Mouse (Mus musculus): ENCODE data around the gene Hoxc10. TPM values are rescaled to one million over a fixed set of nuclear protein-coding genes. Genes with fewer than 3 reads are reported as not detected.

Hoxc10 gene
- polyA plus RNA-seq, 1 experiment from 2014 or later, result not detected

DNA sequence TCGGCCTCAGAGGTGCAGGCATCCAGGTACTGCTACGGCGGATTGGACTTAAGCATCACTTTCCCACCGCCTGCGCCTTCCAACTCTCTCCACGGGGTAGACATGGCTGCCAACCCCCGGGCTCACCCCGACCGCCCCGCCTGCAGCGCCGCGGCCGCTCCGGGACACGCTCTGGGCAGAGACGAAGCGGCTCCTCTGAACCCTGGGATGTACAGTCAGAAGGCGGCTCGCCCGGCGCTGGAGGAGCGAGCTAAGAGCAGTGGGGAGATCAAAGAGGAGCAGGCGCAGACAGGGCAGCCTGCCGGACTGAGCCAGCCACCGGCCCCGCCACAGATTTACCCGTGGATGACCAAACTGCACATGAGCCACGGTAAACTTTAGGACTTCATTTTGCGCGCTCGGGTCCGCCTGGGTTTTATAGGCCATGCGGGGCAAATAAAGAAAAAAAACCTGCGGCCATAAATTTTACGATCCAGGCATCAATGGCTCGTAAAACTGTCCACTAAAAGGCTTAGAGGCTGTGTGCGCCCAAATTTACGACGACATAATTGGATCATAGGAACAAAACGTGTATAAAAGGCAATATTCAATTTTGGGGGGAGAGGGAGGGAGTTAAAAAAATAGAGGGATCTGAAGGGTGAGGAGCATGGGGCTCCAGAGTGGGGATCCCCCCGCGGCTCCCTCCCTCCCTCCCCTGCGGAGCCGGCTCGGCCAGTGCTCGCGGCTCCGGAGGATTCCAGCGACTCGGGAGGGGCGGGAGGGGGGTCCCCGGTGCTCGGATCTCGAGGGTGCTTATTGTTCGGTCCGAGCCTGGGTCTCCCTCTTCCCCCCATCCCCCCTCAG is 47.8 kb downstream of the Hoxc10 start:
- Histone ChIP-seq H3K4me1 (peaks cover 13% of the 10 kb centered on the region), H3K27ac (replicated peaks) (no peak overlapping the region), H3K36me3 (no peaks in the 10 kb centered on the region), H3K27me3 (ENCODE audit: low read depth, poor library complexity, severe bottlenecking) (peaks cover 100% of the 10 kb centered on the region), H3K9me3 (replicated peaks) (no peaks in the 10 kb centered on the region), H3K4me3 (peak overlapping the region; percentile 20; the same call in 1 of the 2 replicates)
- peak; percentile 66 for DNase-seq (ENCODE audit: low spot score)
- under 1% methylated on average over 49 of the region's 57 CpGs for WGBS

DNA sequence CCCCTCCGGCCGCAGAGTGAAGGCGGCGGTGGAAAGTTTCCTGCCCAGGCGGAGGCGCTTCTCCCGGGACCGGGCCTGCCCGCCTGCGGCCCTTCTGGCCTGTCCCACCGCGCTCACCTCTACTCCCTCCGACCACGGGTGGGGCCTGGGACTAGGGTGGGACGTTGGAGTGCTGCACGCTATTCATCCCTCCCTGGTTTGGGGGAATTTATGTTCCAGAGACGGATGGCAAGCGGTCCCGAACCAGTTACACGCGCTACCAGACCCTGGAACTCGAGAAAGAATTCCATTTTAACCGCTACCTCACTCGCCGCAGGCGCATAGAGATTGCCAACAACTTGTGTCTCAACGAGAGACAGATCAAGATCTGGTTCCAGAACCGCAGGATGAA is 48.4 kb downstream of the Hoxc10 start:
- H3K27me3 ChIP-seq (ENCODE audit: low read depth, poor library complexity, severe bottlenecking), result peaks cover 100% of the 10 kb centered on the region
- H3K9me3 ChIP-seq (replicated peaks), result no peaks in the 10 kb centered on the region
- peak; percentile 56 for DNase-seq (ENCODE audit: low spot score)
- under 1% methylated on average over 27 of the region's 28 CpGs for WGBS
- peaks cover 13% of the 10 kb centered on the region for H3K4me1 ChIP-seq
- no peaks in the 10 kb centered on the region for H3K36me3 ChIP-seq
- no peak overlapping the region for H3K27ac ChIP-seq (replicated peaks)
- 0 out of 2 replicates have a peak overlapping the region, but pooled peaks have one; percentile 3 for H3K4me3 ChIP-seq

- H3K27ac ChIP-seq (replicated peaks), result no peak overlapping the region
Measured at GRCm38 (mm10) chr15:103015406-103016166, 49.0 kb downstream of the Hoxc10 start.

GRCm38 (mm10) chr15:103018636-103019035 is 52.0 kb downstream of the Hoxc10 start, which contains the start of gene Hoxc4:
TSS of gene Hoxc4 (plus strand) at chr15:103018934.
- no peak within 1 kb of the TSS for H3K4me3 ChIP-seq

More at GRCm38 (mm10) chr15:103015406-103016166, 49.0 kb downstream of the Hoxc10 start:
- WGBS, result 2% methylated on average over 19 of the region's 19 CpGs
- Histone ChIP-seq H3K4me1 (peaks cover 13% of the 10 kb centered on the region), H3K27me3 (ENCODE audit: low read depth, poor library complexity, severe bottlenecking) (peaks cover 100% of the 10 kb centered on the region), H3K36me3 (no peaks in the 10 kb centered on the region), H3K9me3 (replicated peaks) (no peaks in the 10 kb centered on the region), H3K4me3 (no peak overlapping the region)
- DNase-seq (ENCODE audit: low spot score), result peak; percentile 46

GRCm38 (mm10) chr15:103020899-103021418 is 54.4 kb downstream of the Hoxc10 start:
- peaks cover 100% of the 10 kb centered on the region for H3K27me3 ChIP-seq (ENCODE audit: low read depth, poor library complexity, severe bottlenecking)
- DNase-seq (ENCODE audit: low spot score), result no peak
- under 1% methylated on average over 8 of the region's 8 CpGs for WGBS
- H3K9me3 ChIP-seq (replicated peaks), result no peaks in the 10 kb centered on the region
- no peaks in the 10 kb centered on the region for H3K36me3 ChIP-seq
- H3K4me3 ChIP-seq, result no peak overlapping the region
- H3K4me1 ChIP-seq, result no peaks in the 10 kb centered on the region
- no peak overlapping the region for H3K27ac ChIP-seq (replicated peaks)

More at GRCm38 (mm10) chr15:103018636-103019035, 52.0 kb downstream of the Hoxc10 start, which contains the start of gene Hoxc4:
- Histone ChIP-seq H3K4me1 (peaks cover 11% of the 10 kb centered on the region), H3K27ac (replicated peaks) (no peak within 1 kb of the TSS), H3K9me3 (replicated peaks) (no peaks in the 10 kb centered on the region), H3K27me3 (ENCODE audit: low read depth, poor library complexity, severe bottlenecking) (peaks cover 100% of the 10 kb centered on the region), H3K36me3 (no peaks in the 10 kb centered on the region)
- 2% methylated on average over 9 of the region's 9 CpGs for WGBS
- DNase-seq (ENCODE audit: low spot score), result no peak

MicroRNA genes within 50 kb of the gene (microRNA counts, 519-probe panel; counts per million panel counts)
- microRNA mmu-miR-615-3p (not detected), microRNA mmu-miR-615-5p (not detected)

Small RNAs within 50 kb of the gene (microRNA-seq; reads per million reads assigned to microRNA genes)
- 4.2 reads per million, percentile 9 among the genes with 10 or more reads in this experiment for gene Mir196a-2
- gene Mir615, result 12.0 reads per million, percentile 25 among the genes with 10 or more reads in this experiment

Other genes starting within 250 kb of the Hoxc10 start
- 26.0 and 31.1 TPM in 2 replicates for gene Calcoco1, start 244.6 kb upstream of the Hoxc10 start, polyA plus RNA-seq (2016; fragmentation: Nextera tagmentation; extraction: Ambion mirVana)
- gene Hoxc13, start 45.7 kb upstream of the Hoxc10 start, polyA plus RNA-seq (2016; fragmentation: Nextera tagmentation; extraction: Ambion mirVana), result not detected in 2 replicates
- gene Hoxc12, start 30.0 kb upstream of the Hoxc10 start, polyA plus RNA-seq (2016; fragmentation: Nextera tagmentation; extraction: Ambion mirVana), result not detected in 2 replicates
- not detected in 2 replicates for gene Hoxc11, start 12.4 kb upstream of the Hoxc10 start, polyA plus RNA-seq (2016; fragmentation: Nextera tagmentation; extraction: Ambion mirVana)
- 0.04 and 0.06 TPM in 2 replicates for gene Hoxc5, start 647 bp downstream of the Hoxc10 start, polyA plus RNA-seq (2016; fragmentation: Nextera tagmentation; extraction: Ambion mirVana)
- not detected in 2 replicates for gene Hoxc9, start 9.6 kb downstream of the Hoxc10 start, polyA plus RNA-seq (2016; fragmentation: Nextera tagmentation; extraction: Ambion mirVana)
- not detected in 2 replicates for gene Hoxc8, start 23.8 kb downstream of the Hoxc10 start, polyA plus RNA-seq (2016; fragmentation: Nextera tagmentation; extraction: Ambion mirVana)
- gene Hoxc6, start 31.5 kb downstream of the Hoxc10 start, polyA plus RNA-seq (2016; fragmentation: Nextera tagmentation; extraction: Ambion mirVana), result not detected in 2 replicates
- not detected in 2 replicates for gene Hoxc4, start 52.1 kb downstream of the Hoxc10 start, polyA plus RNA-seq (2016; fragmentation: Nextera tagmentation; extraction: Ambion mirVana)
- gene Smug1, start 200.3 kb downstream of the Hoxc10 start, polyA plus RNA-seq (2016; fragmentation: Nextera tagmentation; extraction: Ambion mirVana), result 24.6 and 26.4 TPM in 2 replicates